Mouse (Mus musculus): Measurements from ENCODE around the gene Tet1. TPM values are rescaled to one million over a fixed set of nuclear protein-coding genes. Genes with fewer than 3 reads are reported as not detected.

Gene Tet1
- total RNA-seq, 2 experiments from 2014 or later = 7.3 to 12.8 TPM

DNA sequence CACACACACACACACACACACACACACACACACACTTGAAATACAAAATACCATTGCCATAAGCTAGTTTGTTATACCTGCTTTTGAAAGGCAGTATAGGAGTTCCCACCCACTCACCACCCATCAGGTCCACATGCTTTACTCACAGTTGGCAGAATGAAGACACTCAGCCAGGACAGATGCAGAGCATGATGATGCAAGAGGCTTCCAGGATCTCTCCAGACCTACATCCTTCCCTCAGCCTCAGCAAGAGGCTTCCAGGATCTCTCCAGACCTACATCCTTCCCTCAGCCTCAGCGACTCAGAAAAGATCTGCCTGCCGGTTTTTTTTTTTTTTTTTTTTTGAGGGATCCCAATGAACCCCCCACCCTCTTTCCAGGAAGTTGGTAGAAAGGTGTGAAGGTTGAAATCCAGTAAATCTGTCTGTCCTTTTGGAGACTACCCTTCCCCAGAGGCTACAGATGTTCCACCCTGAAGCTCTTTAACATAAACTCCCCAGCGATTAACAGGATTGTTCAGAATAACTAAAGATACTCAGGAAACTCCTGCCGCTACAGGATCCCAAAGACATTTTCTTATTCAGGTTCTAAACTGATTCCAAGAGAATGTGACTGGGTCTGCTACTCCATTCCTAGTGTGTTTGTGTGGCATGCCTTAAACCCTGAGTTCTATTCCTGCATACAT lies 16.1 kb downstream of the Tet1 start:
- DNase-seq = no peak

DNA sequence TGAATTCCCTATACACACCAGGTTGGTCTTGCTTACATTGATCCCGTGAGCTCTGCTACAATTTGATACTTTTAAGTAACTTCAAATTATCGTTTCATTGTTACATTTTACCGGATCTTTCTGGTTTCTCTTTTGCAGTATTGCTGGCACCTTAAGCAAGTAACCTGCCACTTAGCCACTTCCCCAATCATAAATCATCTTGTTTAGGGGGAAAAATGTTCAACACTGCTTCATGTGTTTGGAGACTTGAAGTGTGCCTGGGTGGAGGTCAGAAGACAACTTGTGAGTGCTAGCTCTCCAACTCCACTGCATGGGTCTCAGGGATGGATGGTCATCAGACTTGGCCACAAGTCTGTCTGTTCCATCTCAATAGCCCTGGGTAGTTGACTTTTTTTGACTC lies 17.8 kb downstream of the Tet1 start:
- no peak for DNase-seq

DNA sequence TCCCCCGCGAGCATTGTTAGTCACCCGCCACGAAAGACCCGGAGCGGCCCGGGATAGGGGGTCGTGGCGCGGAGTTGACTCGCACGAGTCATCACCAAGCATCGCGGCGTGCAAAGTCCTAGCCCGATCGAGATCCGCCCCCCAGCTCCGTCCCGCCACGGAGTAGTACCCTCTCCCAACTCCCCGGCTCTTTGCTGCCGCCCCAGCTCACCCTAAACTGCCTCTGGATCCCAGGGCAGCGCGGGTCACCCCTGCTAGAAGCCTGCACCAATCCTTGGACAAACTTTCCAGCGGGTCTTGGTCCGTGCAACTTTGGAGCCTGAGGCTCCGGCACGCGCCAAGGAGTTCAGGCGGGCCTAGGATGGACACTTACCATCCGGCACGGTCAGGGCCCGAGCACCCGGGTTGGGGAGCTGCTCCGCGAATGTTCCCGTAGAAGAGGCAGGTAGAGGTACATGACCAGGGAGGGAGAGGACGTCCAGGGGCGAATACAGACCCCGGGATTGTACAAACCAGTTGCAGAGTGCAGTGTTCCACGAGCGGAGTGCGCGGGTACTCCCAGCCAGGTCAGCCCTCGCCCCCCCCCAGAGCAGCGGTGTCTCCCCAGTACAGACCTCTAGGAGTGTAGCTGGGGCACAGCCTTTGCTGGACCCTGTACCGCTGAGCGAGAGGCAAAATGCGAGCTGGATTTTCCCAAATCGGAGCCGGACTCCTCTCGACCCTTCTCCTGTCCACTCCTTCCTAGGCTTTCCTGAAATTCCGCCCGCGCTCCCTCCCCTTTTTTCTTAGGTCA lies 21.8 kb downstream of the Tet1 start:
- DNase-seq = peak; percentile 78

DNA sequence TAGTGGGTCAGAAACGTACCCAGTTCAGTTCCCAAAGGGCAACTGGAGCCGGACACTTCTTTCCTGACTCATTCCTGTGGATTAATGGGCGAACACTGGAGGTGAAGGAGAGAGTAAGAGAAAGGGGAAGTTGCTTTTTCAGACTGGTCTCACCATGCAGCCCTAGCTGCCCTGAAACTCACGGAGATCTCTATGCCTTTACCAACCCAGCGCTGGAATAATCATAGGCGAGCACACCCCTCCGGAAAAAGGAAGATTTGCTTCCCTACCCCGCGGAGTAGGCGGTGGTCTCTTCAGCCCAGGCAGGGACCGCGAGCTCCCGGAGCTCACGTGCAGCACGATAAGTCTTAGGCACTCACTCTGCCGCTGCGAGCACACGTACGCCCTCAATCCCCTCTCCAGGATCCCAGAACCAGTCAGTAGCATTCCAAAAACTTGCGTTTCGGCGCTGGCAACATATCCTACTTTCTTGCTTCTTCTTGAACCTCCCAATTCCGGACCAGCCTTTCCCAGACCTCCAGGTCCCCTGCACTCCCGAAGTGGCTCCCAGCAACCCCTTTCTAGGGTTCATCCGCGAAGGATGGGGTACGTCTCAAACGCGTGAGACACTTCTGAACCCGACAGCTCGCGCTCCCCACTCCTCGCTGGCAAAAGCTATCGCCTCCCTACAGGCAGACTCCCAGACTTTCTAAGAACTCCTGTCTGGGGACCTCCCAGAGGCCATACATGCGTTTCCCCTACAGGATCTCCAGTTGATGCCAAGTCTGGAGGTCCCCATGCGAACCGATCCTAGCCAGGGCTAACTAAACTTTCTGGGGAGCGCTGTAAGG lies 22.6 kb downstream of the Tet1 start:
- DNase-seq = peak; percentile 26

DNA sequence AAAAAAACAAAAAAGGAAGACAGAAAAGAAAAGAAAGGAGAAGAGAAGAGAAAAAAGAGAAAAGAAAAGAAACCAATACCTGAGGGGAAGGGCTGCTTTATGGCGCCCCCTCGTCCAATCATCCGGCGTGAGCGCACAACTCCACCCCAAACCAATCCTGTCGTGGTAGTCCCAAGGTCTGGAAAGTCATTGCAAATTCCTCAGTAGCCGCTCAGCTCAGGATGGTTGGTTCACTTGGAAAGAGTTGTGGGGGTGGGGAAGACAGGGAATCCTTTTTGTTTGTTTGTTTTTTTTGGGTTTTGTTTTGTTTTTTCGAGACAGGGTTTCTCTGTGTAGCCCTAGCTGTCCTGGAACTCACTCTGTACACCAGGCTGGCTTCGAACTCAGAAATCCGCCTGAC lies 23.3 kb downstream of the Tet1 start:
- DNase-seq = no peak

DNA sequence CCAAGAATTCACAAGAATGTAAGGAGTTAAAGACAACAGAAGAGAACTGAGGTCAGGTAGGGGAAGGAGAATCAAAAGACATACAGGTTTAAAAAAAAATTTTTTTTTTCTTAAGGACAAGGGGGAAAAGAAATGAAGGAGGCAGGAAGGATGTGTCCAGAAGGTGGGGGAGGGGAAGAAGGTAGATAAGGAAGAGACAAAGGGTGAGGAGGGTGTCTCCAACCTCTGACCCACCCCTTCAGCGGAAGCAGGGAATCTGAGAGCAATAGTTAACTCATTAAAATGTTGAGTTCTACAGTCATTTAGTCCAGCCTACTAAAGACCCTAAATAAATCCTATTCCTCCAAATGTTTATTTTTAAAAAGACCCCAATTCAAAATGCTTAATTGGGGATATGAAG lies 24.3 kb downstream of the Tet1 start:
- DNase-seq = no peak

DNA sequence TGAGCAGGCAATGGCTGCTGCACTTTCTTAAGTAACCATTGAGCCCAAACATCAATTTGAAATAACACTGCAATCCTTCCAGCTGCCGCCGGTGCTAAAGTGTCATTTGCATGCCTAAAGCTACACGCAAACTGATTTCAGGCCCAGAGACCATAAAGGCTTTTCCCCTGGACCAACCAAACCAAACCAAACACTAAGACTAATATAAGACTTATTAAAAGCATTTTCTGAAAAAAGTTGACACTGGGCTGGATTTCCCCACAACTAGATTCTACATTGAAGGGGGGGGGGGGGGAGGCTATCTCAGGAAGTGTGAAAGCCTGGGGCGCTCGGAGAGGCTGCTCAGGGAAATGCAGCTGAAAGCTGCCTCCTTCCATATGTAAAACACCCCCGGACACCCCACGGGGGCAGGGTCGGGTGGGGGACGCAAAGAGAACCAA lies 24.8 kb downstream of the Tet1 start:
- no peak for DNase-seq

DNA sequence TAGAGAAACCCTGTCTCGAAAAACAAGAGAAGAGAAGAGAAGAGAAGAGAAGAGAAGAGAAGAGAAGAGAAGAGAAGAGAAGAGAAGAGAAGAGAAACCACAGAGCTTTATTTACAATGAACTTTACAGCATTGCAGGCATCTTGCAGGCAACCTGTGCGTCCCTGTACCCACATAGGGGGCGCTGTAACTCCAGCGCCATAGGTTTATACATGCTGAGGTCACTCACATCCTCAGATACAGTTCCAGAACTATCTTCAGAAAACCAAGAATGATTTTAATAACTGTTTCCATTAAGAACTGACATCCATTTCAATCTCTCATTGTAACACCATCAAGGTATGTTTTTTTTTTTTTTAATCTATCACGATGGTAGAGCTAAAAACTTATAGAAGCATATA lies 27.6 kb downstream of the Tet1 start:
- DNase-seq = peak; percentile 29

DNA sequence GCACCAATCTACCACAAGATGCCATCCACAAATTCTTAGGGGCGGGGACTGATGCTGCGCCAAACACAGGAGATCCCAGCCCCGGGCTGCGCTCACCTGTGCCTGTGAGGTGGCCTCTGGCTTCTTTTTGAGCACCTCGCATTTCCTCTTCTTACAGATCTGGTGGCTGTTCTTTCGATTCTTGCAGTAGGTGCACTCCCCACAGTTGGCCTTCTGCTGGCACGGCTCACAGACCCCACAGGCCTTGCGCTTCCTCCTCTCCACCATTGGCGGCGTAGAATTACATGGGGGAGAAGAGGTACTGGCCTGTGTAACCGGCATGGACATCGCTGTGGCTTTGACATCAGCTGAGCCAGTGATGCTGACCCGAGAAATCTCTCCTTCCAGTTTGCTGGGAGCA lies 30.7 kb downstream of the Tet1 start:
- no peak for DNase-seq

DNA sequence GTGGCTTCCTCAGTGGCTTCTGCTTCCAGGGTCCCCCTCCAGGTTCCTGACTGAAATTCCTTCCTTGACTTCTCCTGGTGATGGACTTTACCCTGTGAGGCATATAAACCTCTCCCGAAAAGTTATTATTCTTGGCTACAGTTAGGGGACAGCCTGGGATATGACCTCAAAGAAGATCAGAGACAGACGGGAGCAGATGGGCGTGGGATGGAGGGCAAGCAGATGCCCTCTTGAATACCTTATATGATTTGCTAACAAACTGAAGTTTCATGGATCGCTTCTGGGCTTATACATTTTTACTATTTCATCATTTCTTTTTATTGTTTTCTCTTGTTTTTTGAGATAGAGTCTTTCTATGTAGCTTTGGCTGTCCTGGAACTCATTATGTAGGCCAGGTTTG lies 33.2 kb downstream of the Tet1 start:
- no peak for DNase-seq

DNA sequence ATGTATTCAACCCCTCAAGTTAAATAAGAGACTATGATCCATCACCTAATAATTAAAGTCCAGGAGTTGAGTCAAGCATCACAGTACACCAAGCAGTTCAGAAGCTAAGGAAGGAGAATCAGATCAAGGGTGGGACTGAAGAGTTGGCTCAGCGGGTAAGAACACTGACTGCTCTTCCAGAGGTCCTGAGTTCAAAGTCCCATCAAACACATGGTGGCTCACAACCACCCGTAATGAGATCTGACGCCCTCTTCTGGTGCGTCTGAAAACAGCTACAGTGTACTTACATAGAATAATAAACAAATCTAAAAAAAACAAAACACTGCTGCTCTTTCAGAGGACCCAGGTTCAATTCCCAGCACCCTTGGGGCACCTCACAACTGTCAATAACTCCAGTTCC lies 34.0 kb downstream of the Tet1 start:
- DNase-seq = no peak

DNA sequence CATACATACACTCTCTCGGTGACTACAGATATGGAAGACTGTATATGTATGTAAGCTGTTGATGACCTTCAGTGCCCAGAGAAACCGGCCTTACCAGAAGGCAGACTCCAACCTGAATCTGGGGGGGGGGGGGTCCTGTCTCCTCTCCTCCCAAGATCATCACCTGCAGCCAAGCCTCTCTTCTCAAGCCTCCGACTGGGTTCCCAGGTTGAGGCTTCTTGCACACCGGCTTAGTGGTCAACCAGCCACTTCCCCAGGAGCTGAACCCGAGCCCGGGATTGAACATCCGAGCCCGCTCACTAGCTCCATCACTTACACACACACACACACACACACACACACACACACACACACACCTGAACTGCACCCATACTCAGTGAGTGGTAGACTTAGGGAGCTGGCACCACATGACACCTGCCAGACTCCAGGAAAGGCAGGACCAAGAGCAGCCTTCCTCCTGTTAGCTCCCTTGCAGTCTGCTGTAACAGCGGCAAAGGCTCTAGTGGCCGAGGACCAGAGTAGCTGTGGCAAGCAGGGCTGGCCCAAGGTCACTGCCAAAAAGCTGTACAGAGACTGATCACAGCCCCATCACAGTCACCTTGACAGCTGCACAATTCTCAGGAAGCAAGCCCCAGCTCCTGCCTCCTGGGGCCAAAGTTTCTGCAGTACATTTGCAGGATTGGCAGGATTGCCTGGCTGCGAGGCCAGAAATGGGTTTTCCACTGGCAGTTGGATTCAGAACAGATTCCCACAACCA lies 42.6 kb downstream of the Tet1 start:
- peak; percentile 57 for DNase-seq

DNA sequence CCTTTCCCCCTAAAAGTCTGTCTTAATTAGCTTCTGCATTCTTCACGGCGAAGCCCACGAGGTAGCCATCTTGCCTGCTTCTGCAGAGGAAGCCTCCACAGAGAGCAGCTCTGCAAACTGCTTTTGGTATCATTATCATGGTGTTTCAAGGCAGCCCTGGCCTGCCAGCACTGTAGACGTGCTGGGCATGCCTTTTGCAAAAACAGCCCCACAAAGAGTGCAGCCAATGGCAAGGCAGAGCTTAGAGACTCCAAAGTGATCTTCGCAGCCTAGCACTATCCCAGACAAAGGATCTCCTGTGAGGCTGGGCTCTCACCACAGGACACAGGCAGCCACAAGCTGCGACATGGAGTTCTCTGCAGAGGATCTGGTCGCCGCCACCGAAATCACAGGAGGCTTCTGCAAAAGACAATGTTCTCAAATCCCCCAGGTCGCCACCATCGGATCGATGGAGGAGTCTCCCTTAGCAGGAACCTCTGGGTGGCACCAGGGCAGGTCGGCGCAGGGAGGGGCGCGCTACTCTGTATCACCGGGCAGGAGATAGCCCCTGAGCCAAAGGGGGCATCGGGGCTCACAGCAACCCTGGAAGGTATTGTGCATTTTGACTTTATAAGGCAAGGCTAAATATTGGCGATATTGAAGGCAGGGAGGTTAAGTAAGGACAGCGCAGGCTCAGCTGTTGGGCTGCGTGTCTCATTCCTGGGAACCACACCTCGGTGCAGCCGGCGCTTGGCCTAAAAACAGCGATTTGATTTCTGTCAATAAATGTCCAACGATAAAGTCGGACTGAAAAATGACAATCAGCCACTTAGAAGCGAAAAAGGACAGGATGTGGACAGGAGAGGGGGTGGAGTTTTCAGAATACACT lies 43.4 kb downstream of the Tet1 start:
- peak; percentile 78 for DNase-seq

DNA sequence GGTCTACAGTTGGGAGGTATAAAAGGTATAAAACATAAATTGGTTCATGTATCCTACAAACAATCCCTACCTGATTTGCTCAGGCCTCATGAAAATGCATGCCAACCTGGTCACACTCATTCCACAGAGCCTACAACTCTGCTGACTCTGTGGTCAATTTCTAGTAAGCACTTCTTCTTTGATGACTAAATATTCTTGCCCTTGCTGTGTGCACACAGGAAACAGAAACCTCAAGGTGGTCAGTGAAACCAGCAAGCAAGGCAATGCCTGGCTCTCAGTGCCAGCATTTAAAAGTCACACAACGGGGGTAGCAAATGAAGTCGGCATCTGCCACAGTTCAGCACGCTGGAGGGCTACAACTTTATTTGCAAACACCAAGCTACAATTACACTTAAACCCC lies 45.2 kb downstream of the Tet1 start:
- DNase-seq = no peak

DNA sequence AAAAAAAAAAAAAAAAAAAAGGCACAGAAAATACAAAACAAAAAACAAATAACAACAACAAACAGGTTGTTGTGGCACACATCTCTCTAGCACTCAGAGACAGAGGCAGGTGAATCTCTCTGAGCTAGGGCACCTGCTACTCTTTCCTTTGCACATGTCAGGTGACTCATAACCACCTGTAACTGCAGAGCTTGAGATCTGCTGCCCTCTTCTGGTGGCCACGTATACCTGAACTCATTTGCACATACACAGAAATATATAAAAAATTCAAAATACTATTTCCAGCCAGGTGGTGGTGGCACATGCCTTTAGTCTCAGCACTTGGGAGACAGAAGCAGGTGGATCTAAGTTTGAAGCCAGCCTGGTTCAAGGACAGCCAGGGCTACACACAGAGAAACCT lies 46.4 kb downstream of the Tet1 start:
- DNase-seq = no peak

DNA sequence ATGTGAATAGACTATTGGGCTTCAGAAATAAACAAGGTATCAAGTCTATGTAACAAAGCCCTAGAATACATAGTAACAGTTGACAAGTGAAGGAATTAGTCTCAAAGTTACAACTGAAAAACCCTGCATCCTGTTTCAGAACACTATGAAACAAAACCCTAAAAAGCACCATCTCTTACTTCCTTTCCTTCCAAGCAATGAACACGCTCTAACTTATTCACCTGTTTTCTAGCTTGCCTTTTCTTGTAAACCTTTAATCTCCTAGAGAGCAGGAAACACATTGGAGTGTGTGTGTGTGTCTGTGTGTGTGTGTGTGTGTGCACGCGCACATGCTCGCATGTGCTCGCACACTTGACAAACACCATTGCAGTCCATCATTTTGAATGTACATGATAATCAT lies 49.8 kb downstream of the Tet1 start:
- DNase-seq = no peak

DNA sequence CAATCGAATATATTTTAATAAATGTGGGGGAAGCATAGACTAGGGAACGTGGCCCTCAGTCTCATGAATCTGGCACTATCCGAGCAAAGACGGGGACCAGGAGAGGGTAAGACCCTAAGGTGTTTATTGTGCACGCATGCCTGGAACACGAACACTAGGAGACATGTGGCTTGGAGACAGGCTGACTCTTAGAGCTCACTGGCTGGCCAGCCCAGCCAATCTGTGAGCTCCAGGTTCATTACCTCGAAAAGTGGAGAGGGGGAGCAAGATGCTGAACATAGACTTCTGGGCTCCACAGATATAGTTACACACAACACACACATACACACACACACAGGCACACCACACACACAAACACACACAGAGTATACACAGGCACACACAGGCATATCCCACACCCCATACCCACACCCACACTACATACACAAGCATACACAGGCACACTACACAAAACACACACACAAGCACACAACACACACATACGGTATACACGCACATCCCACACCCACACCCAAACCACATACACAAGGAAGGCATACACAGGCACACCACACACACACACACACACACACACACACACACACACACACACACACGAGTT lies 52.0 kb downstream of the Tet1 start:
- DNase-seq = no peak

DNA sequence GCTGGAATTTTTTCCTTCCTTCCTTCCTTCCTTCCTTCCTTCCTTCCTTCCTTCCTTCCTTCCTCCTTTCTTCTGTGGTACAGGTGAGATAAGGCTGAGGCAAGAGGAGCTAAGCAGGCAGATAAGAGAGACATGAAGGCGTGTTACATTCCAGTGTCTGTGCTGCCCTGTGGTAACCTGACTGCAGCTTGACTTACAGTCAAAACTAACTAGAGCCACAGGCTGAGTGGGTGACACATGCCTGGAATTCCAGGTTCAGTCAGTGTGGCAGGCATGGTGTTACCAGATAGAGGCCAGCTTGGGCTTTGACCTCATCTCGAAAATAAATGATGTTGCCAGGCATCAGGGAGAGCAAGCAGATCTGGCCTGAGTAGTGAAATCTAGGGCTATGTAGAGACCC lies 53.8 kb downstream of the Tet1 start:
- DNase-seq = no peak

DNA sequence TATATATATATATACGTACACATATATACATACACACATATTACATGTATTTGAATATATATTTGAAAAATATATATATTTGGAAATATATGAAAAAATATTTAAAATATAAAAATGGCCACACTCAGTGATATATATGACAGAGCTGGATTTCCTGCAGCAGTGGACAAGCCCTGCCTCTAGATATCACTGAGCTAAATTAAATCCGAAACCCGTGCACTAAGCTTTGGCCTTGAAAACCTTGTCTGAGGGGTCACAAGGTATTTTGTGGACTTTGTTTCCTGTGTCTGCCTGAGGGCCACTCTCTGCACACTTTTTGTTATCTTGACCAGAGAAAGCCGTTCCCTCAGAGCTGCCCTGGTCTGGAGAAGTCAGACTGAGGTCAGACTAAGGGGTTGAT lies 54.2 kb downstream of the Tet1 start:
- no peak for DNase-seq

DNA sequence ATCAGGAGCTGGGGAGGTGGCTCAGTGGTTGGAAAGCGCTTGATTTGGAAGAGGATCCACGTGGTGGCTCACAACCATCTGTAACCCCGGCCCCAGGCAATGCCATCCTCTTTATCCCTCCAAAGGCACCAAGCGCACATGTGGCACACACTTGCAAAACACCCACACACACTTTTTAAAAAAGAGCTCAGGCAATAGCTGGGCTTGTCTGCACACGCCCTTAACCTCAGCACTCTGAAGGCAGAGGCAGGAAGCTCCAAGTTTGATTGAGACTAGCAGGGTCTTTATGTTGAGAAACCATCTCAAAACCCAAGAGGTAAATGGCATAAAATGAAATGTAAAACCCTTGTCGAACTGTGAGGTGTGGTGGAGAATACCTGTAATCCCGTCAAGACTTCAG lies 57.2 kb downstream of the Tet1 start:
- DNase-seq = no peak

DNA sequence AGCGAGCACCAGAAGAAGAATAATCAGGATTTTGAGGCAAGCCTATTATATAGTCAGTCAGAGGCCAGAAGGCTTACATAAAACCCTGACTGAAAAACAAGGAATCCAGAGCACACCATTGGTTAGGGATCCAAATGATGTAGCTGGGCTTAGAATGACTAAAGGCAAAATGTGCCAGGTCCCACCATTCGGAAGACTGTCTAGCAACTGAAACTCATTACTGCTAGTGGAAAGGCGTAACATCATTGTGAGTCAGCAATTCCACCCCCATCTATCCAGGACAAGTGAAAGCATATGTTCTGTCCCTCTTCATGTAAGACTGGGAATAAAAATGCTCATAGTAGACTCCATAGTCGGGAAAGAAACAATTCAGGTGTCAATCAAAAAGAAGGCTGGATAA lies 57.8 kb downstream of the Tet1 start:
- no peak for DNase-seq
